Mouse (Mus musculus): ENCODE data around the gene Myo1e.

DNA sequence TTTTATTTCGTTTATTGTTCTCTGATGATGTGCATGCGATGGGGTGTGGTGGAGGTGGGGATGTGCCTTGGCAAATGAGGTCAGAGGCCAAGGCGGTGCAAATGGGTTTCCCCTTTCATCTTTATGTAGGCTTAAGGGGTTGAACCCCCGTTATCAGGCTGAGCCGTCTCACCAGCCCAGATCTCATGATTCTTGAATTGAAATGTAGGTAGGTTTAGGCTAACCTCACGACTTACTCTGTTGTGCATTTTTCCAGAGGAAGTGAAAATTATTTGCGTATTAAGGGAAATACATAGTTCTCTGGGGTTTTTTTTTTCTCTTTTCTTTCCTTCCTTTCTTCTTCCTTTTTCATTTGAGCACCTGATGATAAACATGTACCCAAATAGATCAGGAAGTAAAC is 37.0 kb downstream of the Myo1e start:
- TF ChIP-seq CTCF (IDR thresholded peaks at IDR 0.05; ENCODE audit: control insufficient read depth, insufficient read depth, insufficient read length) = no peak
- TF ChIP-seq CEBPB (IDR thresholded peaks at IDR 0.05; ENCODE audit: low read depth) = no peak
- no peak for TF ChIP-seq MYOD1 (IDR thresholded peaks at IDR 0.05; ENCODE audit: control insufficient read depth, insufficient read length, low read depth)
- no peak for TF ChIP-seq USF1 (IDR thresholded peaks at IDR 0.05; ENCODE audit: low read depth)
- TF ChIP-seq MYOG (IDR thresholded peaks at IDR 0.05; ENCODE audit: control insufficient read depth, extremely low read depth, insufficient read length) = no peak
- no peak for TF ChIP-seq MAX (IDR thresholded peaks at IDR 0.05)
- no peak for TF ChIP-seq FOSL1 (IDR thresholded peaks at IDR 0.05; ENCODE audit: insufficient read depth, low read length, poor library complexity, severe bottlenecking)

Data from C2C12 (cell line).